ENCODE assay signal across 16 mouse cellular contexts in the genomic region with DNA sequence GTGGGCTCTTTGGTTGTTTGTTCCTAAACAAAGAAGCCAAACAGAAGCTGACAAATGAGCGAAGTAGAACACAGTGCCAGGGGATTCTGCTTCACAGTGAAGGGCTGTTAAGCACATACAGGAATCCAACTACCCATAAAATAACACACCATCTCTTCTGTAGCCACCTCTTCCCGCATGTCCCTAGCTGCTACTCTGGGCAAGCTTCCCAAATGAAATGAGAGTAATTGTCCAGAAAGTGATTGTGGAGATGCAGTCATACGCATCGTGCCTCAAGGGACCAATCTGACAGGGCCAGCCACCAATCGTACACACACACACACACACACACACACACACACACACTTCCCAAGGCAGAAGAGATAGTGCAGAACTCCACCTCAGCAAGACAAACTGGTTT. TPM values are rescaled to one million over a fixed set of nuclear protein-coding genes. Genes with fewer than 3 reads are reported as not detected.
"Had no signal": no experiment of that assay in that cellular context is flagged by ENCODE, and none has a peak within 500 bp of the region (broad histone marks: within the 10 kb centered on the region; RNA-seq: fewer than 3 reads in every experiment).

No protein-coding gene starts in this region.

- H3K4me2 ChIP-seq: limb, embryonic 12.5 days; liver, embryonic 13.5 days; lung, embryonic 15.5 days; midbrain, embryonic 12.5 days had no signal

- ATAC-seq: liver, postnatal 0 days had no signal

- H3K4me3 ChIP-seq: limb, embryonic 12.5 days; liver, embryonic 13.5 days; lung, embryonic 15.5 days; megakaryocyte, embryonic 14.5 days; midbrain, embryonic 12.5 days had no signal

- DNase-seq: kidney, adult 8-10 months; kidney, postnatal 25 days; liver; liver, embryonic 13.5 days; liver, postnatal 0 days; lung, postnatal 14 days; right cerebral cortex, adult 18-20 months; right cerebral cortex, postnatal 25 days; thymus, postnatal 4 days had no signal

- H3K4me1 ChIP-seq: limb, embryonic 12.5 days; liver, embryonic 13.5 days; lung, embryonic 15.5 days; megakaryocyte, embryonic 14.5 days; midbrain, embryonic 12.5 days had no signal

- H3K9me3 ChIP-seq: limb, embryonic 12.5 days; liver, embryonic 13.5 days; lung, embryonic 15.5 days; midbrain, embryonic 12.5 days had no signal

- H3K36me3 ChIP-seq: limb, embryonic 12.5 days; liver, embryonic 13.5 days; lung, embryonic 15.5 days; midbrain, embryonic 12.5 days had no signal

- H3K9ac ChIP-seq: limb, embryonic 12.5 days; liver, embryonic 13.5 days; liver, postnatal 0 days; lung, embryonic 15.5 days; midbrain, embryonic 12.5 days had no signal

- H3K27me3 ChIP-seq: limb, embryonic 12.5 days; liver, embryonic 13.5 days; lung, embryonic 15.5 days; megakaryocyte, embryonic 14.5 days; midbrain, embryonic 12.5 days had no signal

- H3K27ac ChIP-seq: limb, embryonic 12.5 days; liver, embryonic 13.5 days; lung, embryonic 15.5 days; macrophage; midbrain, embryonic 12.5 days had no signal

RNA-seq across cellular contexts. Expression of gene Pkhd1, which starts 27.4 kb away (rescaled TPM):
- total RNA-seq: monocyte, adult 5-6 weeks; neutrophil, adult 5-6 weeks had no signal
- polyA plus RNA-seq: macrophage; midbrain, embryonic 12.5 days had no signal
